Mouse (Mus musculus): Measurements from ENCODE around the gene Pcyt2.

Gene Pcyt2

DNA sequence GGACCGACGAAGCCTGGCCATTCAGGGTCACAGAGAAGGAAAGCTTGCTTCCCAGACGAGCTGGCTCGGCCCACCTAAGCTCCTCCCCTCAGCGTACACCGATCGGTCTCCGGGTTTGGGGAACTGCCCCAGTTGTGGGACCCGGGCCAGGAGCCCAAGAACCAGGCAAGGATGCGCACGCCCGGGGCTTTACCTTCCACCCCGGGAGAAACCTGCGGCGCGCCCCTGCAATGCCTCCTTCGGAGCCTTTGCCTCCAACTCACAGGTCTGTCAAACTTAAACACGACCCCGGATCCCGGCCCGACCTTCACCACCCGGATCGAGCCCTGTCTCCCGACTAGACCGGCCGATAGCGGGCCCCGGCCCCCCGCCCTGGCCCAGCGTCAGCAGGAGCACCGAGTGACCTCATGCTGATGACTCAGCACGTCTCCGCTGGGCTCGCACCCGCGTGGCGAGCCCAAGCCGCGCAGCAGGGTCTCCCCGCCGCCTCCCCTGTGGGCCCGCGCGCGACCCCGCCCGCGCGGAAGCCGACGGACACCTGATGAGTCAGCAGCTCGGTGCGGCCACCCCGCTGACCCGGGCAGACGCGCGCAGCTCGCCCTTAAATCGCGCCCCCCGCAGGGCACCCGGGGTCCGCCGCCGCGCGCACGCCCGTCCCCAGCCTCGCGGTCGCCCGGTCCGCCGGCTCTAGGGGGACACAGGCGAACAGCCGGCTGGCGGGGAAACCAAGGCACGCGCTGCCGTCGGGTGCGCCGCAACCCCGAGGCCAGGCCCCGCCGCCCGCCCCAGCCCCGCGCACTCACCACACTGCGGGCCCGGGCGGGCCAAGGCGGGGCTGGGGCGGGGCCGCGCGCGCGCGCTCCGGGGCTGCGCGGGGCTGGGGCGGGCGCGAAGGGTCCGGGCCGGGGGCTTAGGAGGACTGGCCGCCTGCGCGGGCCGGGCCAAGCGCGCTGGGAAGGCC is 15.1 kb upstream of the Pcyt2 start:
- DNase-seq = peak; percentile 47 to 62

GRCm38 (mm10) chr11:120631726-120632448 is 14.2 kb upstream of the Pcyt2 start:
- no peak for DNase-seq

- no peak for DNase-seq
Observed at GRCm38 (mm10) chr11:120630881-120631725, 13.4 kb upstream of the Pcyt2 start.

DNA sequence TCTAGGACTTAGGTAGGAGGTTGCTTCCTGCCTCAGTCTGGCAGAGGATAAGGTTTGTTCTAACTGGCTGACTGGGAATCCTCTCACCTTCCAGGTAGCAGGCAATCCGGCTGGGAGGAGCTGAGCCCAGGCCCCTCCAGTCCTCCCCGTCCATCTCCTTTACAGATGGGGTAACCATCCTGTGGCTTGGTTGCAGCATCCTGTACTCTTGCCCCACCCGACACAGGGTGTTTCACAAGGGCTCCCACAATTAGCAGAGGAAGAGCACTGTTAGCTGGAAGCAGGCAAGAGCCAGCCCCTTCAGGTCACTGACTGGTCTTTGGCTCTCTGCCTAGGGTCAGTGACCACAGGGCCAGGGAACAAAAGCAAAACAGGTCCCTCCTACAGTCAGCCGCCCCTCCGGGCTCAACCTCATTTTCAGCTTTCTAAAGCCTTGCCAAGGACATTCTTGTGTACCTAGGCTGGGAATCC is 12.7 kb upstream of the Pcyt2 start:
- no peak for DNase-seq

GRCm38 (mm10) chr11:120629911-120630310 is 12.2 kb upstream of the Pcyt2 start:
- no peak for DNase-seq

- no peak for DNase-seq
Observed at GRCm38 (mm10) chr11:120629341-120629730, 11.6 kb upstream of the Pcyt2 start.

DNA sequence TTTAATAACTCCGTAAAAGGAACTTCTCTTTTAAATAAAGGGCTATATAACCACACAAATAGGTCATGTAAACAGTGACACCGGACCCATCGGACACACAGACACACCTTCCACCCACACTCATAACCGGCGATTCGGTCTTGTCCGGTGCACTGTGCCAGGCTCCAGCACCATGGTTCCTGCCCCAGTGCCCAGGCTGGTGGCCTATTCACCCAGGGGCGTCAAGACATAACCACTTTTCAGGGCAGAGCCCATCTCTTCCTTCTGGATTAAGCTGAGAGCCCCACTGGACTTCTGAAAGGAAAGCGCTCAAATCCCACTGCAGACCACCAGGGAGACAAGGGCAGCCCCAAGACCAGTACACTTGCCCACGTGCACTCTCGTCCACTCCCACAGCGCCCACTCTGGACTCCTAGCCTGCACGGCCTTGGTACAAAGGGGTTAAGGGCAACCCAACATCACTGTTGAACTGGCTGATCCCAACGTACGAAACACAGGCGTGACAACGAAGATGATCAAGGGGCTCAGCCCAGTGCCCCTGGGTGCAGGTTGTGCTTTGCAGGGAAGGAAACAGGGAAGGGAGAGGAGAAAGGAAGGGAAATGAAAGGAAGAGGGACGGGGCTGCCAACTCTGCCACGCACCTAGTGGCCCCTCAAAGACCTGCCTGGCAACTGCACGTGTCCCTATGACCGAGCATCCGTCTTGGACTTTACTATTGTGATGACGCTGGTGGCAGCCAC is 11.0 kb upstream of the Pcyt2 start:
- DNase-seq = no peak

DNA sequence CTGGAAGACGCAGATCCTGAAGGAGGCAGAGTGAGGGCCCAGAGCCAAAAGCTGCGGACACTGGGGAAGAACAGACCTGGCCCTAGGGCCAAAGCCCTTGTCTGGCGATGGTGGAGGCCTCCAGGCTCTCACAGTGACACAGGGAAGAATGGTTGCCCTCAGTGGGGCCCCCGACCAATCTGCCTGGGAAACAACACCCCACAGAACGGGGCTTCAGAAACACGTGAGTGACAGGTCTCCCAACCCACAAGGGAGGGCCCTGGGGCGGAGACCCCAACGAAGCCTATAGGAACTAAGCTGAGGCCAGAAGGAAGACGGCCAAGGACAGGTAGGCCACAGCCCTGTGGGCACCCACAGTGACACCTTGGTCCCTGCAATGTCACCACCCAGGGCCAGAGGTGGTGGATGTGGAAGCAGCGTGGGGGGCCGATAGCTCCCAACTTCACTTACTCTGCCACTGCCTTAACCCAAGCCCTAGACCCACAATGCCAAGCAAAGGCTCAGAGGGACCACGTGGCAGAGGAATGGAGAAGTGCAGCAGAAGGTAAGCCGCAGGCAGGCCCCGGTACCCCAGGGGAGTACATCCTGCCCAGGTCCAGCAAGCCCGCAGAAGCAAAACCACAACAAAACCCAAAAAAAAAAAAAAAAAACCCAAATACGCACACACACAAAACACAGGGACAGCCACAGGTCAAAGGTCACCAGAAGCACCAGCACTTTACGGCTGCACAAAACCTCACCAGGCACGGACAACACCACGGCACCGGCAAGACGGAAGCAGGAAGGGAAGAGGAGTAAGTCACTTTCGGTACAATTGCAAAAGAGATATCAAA is 9.9 kb upstream of the Pcyt2 start:
- no peak for DNase-seq

DNA sequence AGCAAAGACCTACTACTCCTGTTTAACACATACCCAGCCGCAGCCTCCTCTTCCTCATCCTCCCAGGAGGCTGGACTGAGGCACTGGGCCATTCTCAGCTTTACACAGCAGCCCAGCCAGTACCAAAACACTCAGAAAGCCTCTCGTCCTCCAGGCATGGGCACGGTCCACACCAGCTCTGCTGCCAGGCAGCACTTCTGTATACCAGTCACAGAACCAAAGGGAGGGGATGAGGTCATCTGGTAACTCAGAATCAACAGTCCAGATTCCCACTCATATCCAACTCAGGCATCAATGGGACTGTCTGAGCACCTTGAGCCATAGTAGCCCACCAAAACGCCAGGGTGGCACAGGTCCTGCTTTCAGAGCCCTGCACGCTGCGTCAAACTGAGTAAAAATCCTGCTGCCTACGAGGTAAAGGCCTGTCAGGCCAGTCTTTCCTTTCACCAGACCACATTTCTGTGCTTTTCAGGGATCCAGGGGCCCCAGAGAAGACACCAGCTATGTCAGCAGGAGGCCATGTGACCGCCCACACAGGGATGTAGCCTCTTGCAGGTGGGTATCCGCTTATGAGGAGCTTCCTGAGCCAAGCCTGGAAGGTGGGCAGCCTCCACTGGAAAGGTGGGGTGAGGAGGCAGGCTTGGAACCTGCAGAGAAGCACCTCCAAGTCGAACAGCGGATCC is 9.2 kb upstream of the Pcyt2 start:
- no peak for DNase-seq

DNA sequence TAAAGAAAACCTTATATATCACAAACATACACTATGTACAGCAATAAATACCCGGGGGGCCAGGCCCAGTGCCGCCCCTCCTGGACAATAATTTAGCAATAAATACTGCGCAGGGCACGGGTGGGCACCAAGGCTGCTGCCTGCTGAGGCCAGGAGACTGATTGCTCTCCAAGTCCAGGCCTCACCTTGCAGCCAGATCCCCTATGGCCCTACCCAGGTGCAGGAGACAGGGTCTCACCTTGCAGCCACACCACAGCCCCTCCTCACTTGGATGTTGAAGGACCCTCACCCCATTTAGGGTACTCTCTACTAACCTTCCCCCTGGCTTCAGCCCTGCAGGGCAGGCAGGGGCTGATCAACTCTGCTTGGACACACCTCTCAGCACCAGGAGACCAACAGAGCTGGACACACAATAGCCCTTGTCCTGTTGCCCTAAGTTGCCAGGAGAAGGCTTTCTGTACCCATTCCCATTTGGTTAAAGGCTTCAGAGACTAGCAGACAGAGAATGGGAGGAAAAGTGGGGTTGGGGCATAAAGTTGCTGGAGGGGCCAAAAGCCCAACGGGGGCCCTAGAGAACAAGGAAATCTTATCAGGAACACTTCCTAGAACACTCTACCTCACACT is 7.5 kb upstream of the Pcyt2 start, which contains the start of gene Sirt7:
Gene Sirt7 (minus strand): TSS at position 89 of the 624 bp plus-strand sequence.
- DNase-seq = no peak

DNA sequence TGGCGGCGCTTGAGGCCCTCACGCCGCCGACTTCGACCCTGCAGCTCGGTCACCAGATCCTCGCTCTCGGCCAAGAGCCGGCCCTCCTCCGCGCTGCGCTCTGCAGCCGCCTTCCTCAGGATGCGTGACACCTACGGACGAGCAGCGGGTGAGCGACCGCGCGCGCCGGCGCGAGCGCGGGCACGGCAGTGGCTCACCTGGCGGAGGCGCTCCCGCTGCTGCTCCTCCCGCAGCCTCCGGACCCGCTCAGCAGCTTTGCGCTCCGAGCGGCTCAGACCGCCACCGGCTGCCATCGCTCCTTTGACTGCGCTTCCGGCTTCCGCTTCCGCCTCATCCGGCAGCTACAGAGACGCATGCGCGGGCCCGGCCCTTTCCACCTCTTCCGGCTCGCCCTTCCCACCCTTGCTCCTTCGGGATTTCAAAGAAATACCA is 7.0 kb upstream of the Pcyt2 start:
- DNase-seq = peak; percentile 84 to 87

DNA sequence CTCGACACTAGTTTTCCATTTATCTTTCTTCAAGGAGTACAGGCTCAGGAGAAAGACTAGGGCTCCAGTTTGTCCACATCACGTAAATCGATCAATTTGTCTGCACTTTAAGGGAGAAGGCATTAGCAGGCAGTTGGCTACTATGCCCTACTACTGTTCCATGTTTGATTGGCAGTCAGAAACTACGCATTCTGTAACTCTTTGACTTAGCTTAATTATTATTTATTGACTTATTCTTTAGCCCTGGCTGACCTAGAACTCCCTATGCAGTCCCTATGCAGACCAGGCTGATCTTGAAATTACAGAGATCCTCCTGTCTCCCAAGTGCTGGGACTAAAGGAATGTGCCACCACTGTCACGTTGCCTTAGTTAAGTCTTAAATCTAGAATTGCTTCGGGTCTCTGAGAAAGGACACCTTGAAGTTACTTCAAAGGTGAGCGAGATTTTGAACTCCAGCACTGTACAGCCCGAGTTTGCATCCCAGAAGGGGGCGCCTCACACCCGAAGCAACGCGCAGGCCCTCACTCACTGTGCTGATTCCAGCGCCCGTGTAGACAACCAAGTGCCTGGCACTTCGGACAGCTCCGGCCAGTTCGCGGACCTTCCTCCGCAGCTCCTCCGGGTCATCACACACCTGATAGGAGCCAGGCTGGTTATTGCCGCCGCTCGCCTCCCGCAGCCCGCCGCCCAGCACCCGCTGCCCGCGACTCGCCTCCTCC is 6.4 kb upstream of the Pcyt2 start:
- DNase-seq = peak; percentile 53 to 60

- DNase-seq = no peak
Observed at GRCm38 (mm10) chr11:120622805-120623204, 5.1 kb upstream of the Pcyt2 start.

DNA sequence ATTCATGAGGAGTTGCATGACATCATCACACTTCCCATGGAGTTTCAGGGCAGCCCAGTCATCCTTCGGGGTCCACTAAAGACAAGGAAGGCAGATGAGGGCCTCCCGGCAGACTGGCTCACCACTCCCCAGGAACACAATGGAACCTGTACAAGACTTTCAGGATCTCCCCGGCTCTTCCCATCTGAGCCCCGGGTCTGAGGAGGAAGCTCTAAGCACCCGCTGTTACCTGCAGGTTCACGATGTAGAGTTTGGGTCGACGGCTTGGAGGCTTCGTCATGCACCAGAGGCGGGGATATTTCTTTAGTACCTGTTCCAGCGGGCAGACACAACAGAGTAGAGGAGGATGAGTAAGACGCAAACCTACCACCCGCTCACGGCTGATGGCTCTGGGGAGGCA is 2.5 kb upstream of the Pcyt2 start:
- no peak for DNase-seq

DNA sequence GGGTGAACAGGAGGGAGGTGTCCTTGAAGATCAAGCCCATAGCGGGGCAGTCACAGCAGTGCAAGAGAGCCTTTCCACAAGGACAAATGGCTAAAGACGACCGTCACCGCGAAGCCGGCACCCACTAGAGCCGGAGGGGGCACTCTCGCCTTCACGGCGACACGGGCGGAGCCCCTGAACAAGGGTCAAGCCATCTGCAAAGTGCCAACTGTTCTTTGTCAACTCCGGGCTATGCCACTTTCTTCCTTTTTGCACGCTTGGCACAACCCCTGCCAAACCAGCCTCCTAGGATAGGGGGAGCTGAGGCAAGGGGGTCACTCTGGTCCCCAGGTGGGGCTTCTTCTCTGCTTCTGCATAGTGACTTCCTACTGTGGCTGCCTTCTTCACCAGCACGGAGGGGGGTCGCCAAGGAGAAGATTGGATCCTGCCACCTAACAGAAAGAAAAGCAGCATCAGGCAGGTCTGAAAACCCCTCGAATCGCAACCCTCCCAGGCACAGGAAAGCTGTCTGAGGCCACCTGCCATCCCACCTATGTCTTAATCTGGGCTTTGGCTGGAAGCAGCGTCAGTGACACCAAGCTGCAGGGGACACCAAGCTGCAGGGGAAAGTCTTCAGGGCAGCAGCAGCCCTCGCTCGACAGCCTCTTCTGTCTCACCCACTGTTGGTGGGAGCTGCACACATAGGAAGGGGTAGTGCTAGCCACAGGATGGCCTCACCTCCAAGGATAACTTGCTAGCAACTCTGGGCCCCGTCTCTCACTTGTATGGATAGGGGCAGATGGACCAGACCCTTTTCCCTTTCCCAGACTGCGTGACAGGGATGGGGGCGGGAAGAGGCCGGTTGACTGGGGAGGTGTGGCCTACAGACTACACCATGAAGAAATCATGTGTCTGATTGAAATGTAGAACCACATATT is 1.1 kb upstream of the Pcyt2 start:
- DNase-seq = no peak

- DNase-seq = peak in 1 of 2 experiments; percentile 17
Observed at GRCm38 (mm10) chr11:120616617-120617294, 980 bp downstream of the Pcyt2 start.

DNA sequence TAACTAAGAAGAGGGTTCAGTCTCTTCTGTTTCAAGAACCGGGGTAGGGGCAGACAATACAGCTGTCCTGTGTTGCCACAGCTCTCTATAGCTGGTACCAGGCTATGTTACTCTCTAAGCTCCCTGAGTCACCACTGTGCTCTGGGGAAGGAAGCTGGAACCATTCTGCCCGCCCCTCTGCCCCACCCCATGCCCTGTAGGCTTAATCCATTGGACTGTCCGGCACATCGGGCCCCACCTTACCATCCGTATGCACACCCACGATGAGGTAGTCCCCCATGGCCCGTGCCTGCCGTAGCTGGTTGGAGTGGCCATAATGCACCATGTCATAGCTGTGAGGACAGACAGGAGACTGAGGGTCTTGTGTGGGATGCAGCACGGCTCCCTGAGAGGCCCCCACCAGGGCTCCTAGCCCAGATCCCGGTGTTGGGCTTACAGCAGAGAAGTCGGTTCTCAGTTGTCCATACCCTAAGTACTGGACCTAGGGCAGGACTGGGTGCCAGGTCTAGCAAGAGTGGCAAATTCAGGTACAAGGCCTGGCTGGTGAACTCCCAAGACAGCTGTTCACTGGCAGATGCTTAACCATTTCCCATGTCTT is 2.0 kb downstream of the Pcyt2 start:
- peak in 1 of 2 experiments; percentile 20 for DNase-seq

Data from cerebellum, postnatal 36 days (tissue).